Mouse (Mus musculus) megakaryocyte, embryonic 14.5 days (primary cell): ENCODE measurements around the gene Sdhaf3.

Experiments used
- FLI1 ChIP-seq: IDR thresholded peaks from 2 replicates; pipeline ENCODE4 v1.6.1; 2012; ENCODE audit warnings: low read length, inconsistent platforms, mixed read lengths
- GATA1 ChIP-seq: IDR thresholded peaks from 3 replicates; pipeline ENCODE4 v1.6.1; 2012; ENCODE audit warnings: mixed read lengths, low read length, inconsistent platforms, borderline replicate concordance

DNA sequence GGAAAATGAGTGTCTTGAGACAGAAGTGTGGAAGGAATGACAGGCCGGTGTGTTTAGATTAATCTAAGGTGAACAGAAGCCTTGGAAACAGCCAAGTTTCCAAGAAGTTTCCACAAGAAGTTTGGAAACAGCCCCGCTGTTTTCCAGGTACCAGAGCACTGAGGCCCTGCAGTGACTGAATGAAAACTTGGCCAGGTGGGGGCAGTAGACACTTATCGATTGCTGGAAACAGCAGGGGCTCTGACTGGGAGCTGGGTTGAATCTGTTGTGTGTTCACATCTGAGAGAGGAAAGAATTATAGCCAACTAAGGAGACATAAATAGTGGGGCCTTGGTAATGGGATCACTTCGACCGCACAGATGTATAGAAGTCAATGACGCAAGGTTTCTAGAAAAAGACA is 13.0 kb upstream of the Sdhaf3 start:
- TF ChIP-seq GATA1 (no peak), FLI1 (no peak)
